Mouse (Mus musculus): ENCODE results near the gene Fbxw4.

- TF ChIP-seq EP300 (IDR thresholded peaks at IDR 0.05; ENCODE audit: insufficient read depth, low read depth, low read length) (no peak), CTCF (IDR thresholded peaks at IDR 0.05; ENCODE audit: low read depth, low read length) (no peak)
These were observed 110.8 kb downstream of the Fbxw4 start for GRCm38 (mm10) chr19:45549128-45549915.
